Mouse (Mus musculus): ENCODE results near the gene St3gal3.

DNA sequence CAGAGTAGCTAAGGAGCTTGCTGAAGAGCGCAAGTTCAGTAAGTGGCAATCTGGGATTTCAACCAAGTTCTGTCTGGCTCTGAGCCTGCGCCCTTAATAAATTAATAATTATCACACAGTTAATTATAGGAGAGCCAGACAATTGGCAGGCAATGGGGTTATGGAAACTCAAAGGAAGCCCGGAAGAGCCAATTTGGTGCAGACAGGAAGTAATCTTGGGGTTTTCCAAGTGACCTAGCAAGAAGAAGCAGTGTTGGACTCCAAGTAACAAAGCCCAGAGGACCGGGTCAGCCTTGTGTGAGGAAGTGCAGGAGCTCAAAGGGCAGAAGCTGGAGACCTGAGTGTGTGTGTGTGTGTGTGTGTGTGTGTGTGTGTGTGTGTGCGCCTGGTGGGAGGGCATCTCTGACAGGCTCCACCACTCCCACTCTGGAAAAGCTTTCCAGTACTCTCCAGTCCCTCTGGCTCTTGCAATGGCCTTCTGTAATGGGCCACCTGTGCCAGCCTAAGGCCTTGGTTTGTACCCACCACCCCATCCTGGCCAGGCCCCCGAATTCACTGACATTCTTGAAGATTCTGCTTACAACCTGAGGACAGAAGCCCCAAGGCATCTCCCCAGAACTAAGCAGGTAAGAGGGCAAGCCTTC, 103.5 kb downstream of the St3gal3 start:
- TF ChIP-seq CTCF (IDR thresholded peaks at IDR 0.05; ENCODE audit: borderline replicate concordance, extremely low read depth, insufficient read depth, insufficient read length): no peak
- TF ChIP-seq POLR2A (IDR thresholded peaks at IDR 0.05; ENCODE audit: borderline replicate concordance, extremely low read depth, insufficient read depth, insufficient read length, poor library complexity, severe bottlenecking): no peak

Measured in brain, embryonic 14.5 days (tissue).